Mouse (Mus musculus): ENCODE results near the gene Strap.

- no peak for TF ChIP-seq CTCF (IDR thresholded peaks at IDR 0.05; ENCODE audit: low read depth)
- TF ChIP-seq EP300 (IDR thresholded peaks at IDR 0.05; ENCODE audit: low read depth), result no peak
Measured at GRCm38 (mm10) chr6:137702918-137703317, 32.0 kb upstream of the Strap start.
